ENCODE assay signal across 8 mouse cellular contexts in genomic region chr3:89339416-89339815, GRCm38 (mm10). TPM values are rescaled to one million over a fixed set of nuclear protein-coding genes. Genes with fewer than 3 reads are reported as not detected.
A peak's percentile ranks its signal among the peaks of the same experiment; 100 is the strongest.
DNase-seq lines count a peak whose midpoint lies in the region; ATAC-seq and TF ChIP-seq lines count a peak whose summit lies in the region.

No protein-coding gene starts in this region.

- no peak overlapping the region for H3K4me3 ChIP-seq in lung, postnatal 0 days (ENCODE audit: low read depth, low read length)
- H3K4me3 ChIP-seq in spleen, adult 2 months (ENCODE audit: extremely low read depth, insufficient read depth, insufficient read length): no peak overlapping the region

- TF ChIP-seq CTCF in lung, postnatal 0 days (IDR thresholded peaks at IDR 0.05): peak; percentile 95
- TF ChIP-seq CTCF in spleen, adult 2 months (IDR thresholded peaks at IDR 0.05; ENCODE audit: extremely low read depth, insufficient read depth, insufficient read length, insufficient replicate concordance): peak; percentile 72; the same call in 1 of the 2 replicates

- H3K27me3 ChIP-seq in lung, postnatal 0 days (replicated peaks; ENCODE audit: insufficient read depth, low read length): no peaks in the 10 kb centered on the region
- H3K27me3 ChIP-seq in spleen, adult 2 months (ENCODE audit: control insufficient read depth, insufficient read depth, low read length): peaks cover 5% of the 10 kb centered on the region; the same call in 1 of the 2 replicates

- no peak overlapping the region for H3K9ac ChIP-seq in lung, postnatal 0 days (replicated peaks; ENCODE audit: low read depth)

- whole genome bisulfite sequencing in lung, postnatal 0 days: 14% methylated on average over 8 of the region's 8 CpGs
- 43% methylated on average over 8 of the region's 8 CpGs for WGBS in spleen, adult 2 months

- H3K4me2 ChIP-seq in lung, postnatal 0 days (replicated peaks; ENCODE audit: low read depth, low read length): no peak overlapping the region

- no peaks in the 10 kb centered on the region for H3K4me1 ChIP-seq in lung, postnatal 0 days (ENCODE audit: insufficient read depth, low read depth, low read length)
- H3K4me1 ChIP-seq in spleen, adult 2 months (ENCODE audit: control insufficient read depth, insufficient read depth, insufficient read length): peaks cover 8% of the 10 kb centered on the region

- no peaks in the 10 kb centered on the region for H3K9me3 ChIP-seq in lung, postnatal 0 days (ENCODE audit: low read length)

- ATAC-seq in lung, postnatal 0 days: peak; percentile 23

- 0 out of 2 replicates have a peak, but pooled peaks cover 2% of the 10 kb centered on the region for H3K36me3 ChIP-seq in lung, postnatal 0 days (ENCODE audit: insufficient read depth, low read length)
- no peaks in the 10 kb centered on the region for H3K36me3 ChIP-seq in spleen, adult 2 months (ENCODE audit: control insufficient read depth, insufficient read depth, low read length)

- intact Hi-C loops in gastrocnemius, postnatal 14 days (cut with DNase I; ENCODE audit: low total_unique reads): no loop called here

- DNase-seq in cerebellum, postnatal 10 days: peak; percentile 82 to 87
- no peak for DNase-seq in cerebellum, adult 8-10 months
- peak; percentile 73 for DNase-seq in A20 (ENCODE audit: low read depth, low spot score)
- peak; percentile 64 for DNase-seq in brain, adult 2 months (ENCODE audit: low read depth, low spot score)
- DNase-seq in gastrocnemius, postnatal 14 days: peak; percentile 62
- DNase-seq in kidney, postnatal 25 days: peak; percentile 75 to 84
- DNase-seq in lung, postnatal 0 days (ENCODE audit: low spot score): peak; percentile 76
- DNase-seq in spleen, adult 2 months (ENCODE audit: low read depth in 1 of 2, low spot score in 2 of 2): peak in 1 of 2 experiments; percentile 46

- TF ChIP-seq POLR2A in spleen, adult 2 months (IDR thresholded peaks at IDR 0.05; ENCODE audit: low read depth, low read length): no peak

- TF ChIP-seq EP300 in lung, postnatal 0 days (IDR thresholded peaks at IDR 0.05): no peak

- no peak overlapping the region for H3K27ac ChIP-seq in lung, postnatal 0 days (ENCODE audit: low read length)
- H3K27ac ChIP-seq in spleen, adult 2 months (ENCODE audit: insufficient read depth, low read length): no peak overlapping the region

RNA-seq across cellular contexts. Expression of gene Efna4, which starts 1.6 kb away (rescaled TPM):
- total RNA-seq in gastrocnemius, postnatal 14 days (2021): under 1 TPM; 0.42 to 0.80 TPM
- polyA plus RNA-seq in lung, postnatal 0 days (2015; fragmentation: Nextera tagmentation; extraction: Ambion mirVana): 9.7 and 10.3 TPM in 2 replicates
- 0.62 and 1.5 TPM in 2 replicates for polyA plus RNA-seq in spleen, adult 2 months (2012; rRNA removed)

RNA-seq across cellular contexts. Expression of gene Adam15, which starts 10.4 kb away (rescaled TPM):
- 10 to 100 TPM; 35.0 to 40.1 TPM for total RNA-seq in gastrocnemius, postnatal 14 days (2021)
- 133 and 177 TPM in 2 replicates for polyA plus RNA-seq in lung, postnatal 0 days (2015; fragmentation: Nextera tagmentation; extraction: Ambion mirVana)
- polyA plus RNA-seq in spleen, adult 2 months (2012; rRNA removed): 49.6 and 62.0 TPM in 2 replicates

RNA-seq across cellular contexts. Expression of gene Efna3, which starts 16.7 kb away (rescaled TPM):
- not detected for total RNA-seq in gastrocnemius, postnatal 14 days (2021)
- 4.4 and 6.7 TPM in 2 replicates for polyA plus RNA-seq in lung, postnatal 0 days (2015; fragmentation: Nextera tagmentation; extraction: Ambion mirVana)
- not detected in 2 replicates for polyA plus RNA-seq in spleen, adult 2 months (2012; rRNA removed)

RNA-seq across cellular contexts. Expression of gene Dcst2, which starts 22.4 kb away (rescaled TPM):
- not detected for total RNA-seq in gastrocnemius, postnatal 14 days (2021)
- 0.16 and 0.25 TPM in 2 replicates for polyA plus RNA-seq in lung, postnatal 0 days (2015; fragmentation: Nextera tagmentation; extraction: Ambion mirVana)
- polyA plus RNA-seq in spleen, adult 2 months (2012; rRNA removed): 0.15 and 0.43 TPM in 2 replicates

RNA-seq across cellular contexts. Expression of gene Dcst1, which starts 25.6 kb away (rescaled TPM):
- not detected for total RNA-seq in gastrocnemius, postnatal 14 days (2021)
- polyA plus RNA-seq in lung, postnatal 0 days (2015; fragmentation: Nextera tagmentation; extraction: Ambion mirVana): 0.11 and 0.38 TPM in 2 replicates
- 0.29 and 0.42 TPM in 2 replicates for polyA plus RNA-seq in spleen, adult 2 months (2012; rRNA removed)
